Mouse (Mus musculus) hindbrain, embryonic 11.5 days (tissue): Measurements from ENCODE around the gene Srsf4. TPM values are rescaled to one million over a fixed set of nuclear protein-coding genes. Genes with fewer than 3 reads are reported as not detected.

Experiments
- ATAC-seq: fragments of 200-750 bp; cut with Nextera tagmentation; 2 replicates; pipeline ENCODE4 v1.8.0; 2017; ENCODE audit warnings: mild to moderate bottlenecking, moderate TSS enrichment, moderate library complexity; ENCODE audit not compliant: low FRiP score
- DNase-seq: peaks from one replicate; pipeline ENCODE4 v3.0.0-alpha.2; 2015; ENCODE audit warnings: low spot score
- H3K27ac ChIP-seq: fragments of 300-500 bp; sonication (generic); 2 replicates; pipeline ENCODE4 v1.5.1; 2014; ENCODE audit warnings: mild to moderate bottlenecking, low read depth, low read length
- H3K27me3 ChIP-seq: fragments of 300-500 bp; sonication (generic); 2 replicates; pipeline ENCODE4 v1.6.1; 2014; ENCODE audit warnings: mild to moderate bottlenecking, low read length, moderate library complexity, mixed read lengths; ENCODE audit not compliant: control insufficient read depth, insufficient read depth
- H3K36me3 ChIP-seq: fragments of 300-500 bp; sonication (generic); 2 replicates; pipeline ENCODE4 v1.6.1; 2014; ENCODE audit warnings: mild to moderate bottlenecking, low read length, moderate library complexity, mixed read lengths; ENCODE audit not compliant: control insufficient read depth, insufficient read depth
- H3K4me1 ChIP-seq: fragments of 300-500 bp; sonication (generic); replicated peaks from 2 replicates; pipeline ENCODE4 v1.6.1; 2014; ENCODE audit warnings: low read length, mixed read lengths; ENCODE audit not compliant: control insufficient read depth, insufficient read depth
- H3K4me2 ChIP-seq: fragments of 300-500 bp; sonication (generic); replicated peaks from 2 replicates; pipeline ENCODE4 v1.6.1; 2014; ENCODE audit warnings: mild to moderate bottlenecking, low read depth, low read length
- H3K4me3 ChIP-seq: fragments of 300-500 bp; sonication (generic); 2 replicates; pipeline ENCODE4 v1.5.1; 2014; ENCODE audit warnings: low read depth, low read length
- H3K9ac ChIP-seq: fragments of 300-500 bp; sonication (generic); 2 replicates; pipeline ENCODE4 v1.6.1; 2014; ENCODE audit warnings: low read depth, low read length
- H3K9me3 ChIP-seq: fragments of 300-500 bp; sonication (generic); 2 replicates; pipeline ENCODE4 v1.6.1; 2016; ENCODE audit warnings: low read length; ENCODE audit not compliant: control insufficient read depth
- WGBS: fragments of 180-500 bp; shearing (Covaris S2); extraction: QIAGEN DNeasy Blood & Tissue Kit; methylation state at CpG from one replicate; pipeline ENCODE4 v1.1.7; 2014; 5-methylcytosine and 5-hydroxymethylcytosine counted together
- polyA plus RNA-seq: library from polyadenylated mRNA; unstranded; fragments of >200 nt; fragmentation: Nextera tagmentation; extraction: Ambion mirVana; gene quantifications from 2 replicates; pipeline ENCODE4 v1.2.1, GENCODE M21; 2014

Srsf4 gene
- polyA plus RNA-seq, 1 experiment from 2014 or later: 128 TPM

DNA sequence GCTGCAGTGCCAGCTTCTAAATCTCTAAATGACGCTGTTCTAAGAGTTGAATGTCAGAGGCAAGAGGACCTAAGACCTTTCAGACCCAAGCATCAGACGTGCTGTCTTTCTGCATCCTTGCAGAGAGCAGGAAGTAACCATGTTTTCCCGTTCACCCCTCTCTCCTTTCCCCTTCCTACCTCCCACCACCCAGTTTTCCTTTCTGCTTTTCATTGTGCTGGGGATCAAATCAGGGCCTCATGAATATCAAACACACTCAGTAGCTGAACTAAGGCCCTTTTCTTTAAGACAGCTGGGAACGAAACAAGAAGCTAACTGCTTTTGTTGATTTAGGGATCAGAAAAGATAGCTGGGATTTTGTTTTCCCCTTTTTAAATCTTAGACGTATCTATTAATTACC lies 76.5 kb downstream of the Srsf4 start:
- DNase-seq: no peak
- no peaks in the 10 kb centered on the region; the same call in 1 of the 2 replicates for H3K4me1 ChIP-seq
- no peak overlapping the region for H3K27ac ChIP-seq
- no peaks in the 10 kb centered on the region for H3K9me3 ChIP-seq
- WGBS: 45% methylated on average over 5 of the region's 5 CpGs
- ATAC-seq: no peak
- no peak overlapping the region for H3K9ac ChIP-seq
- no peaks in the 10 kb centered on the region for H3K36me3 ChIP-seq
- no peak overlapping the region for H3K4me3 ChIP-seq
- H3K27me3 ChIP-seq: no peaks in the 10 kb centered on the region
- H3K4me2 ChIP-seq: no peak overlapping the region

DNA sequence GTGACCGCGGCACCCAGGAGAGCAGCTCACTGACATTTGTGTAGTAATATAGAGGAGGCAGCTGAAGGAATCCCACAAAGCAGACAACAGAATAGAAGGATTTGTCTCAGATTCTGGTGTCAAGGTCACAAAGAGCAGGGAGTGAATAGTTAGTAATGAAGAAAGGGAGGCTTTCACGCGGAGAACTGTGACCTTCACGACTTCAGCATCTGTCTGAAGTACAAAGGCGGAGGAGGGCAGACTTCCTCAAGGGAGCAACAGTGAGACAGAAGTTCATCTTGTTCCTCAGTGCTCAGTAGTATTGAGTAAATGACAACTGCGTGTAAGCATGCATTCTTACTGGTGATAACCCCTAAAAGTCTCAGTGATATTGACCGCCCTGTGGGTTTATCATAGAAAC lies 77.2 kb downstream of the Srsf4 start:
- WGBS: 48% methylated on average over 8 of the region's 8 CpGs
- H3K27me3 ChIP-seq: no peaks in the 10 kb centered on the region
- 0 out of 2 replicates have a peak, but pooled peaks cover 3% of the 10 kb centered on the region for H3K36me3 ChIP-seq
- no peaks in the 10 kb centered on the region for H3K9me3 ChIP-seq
- H3K4me3 ChIP-seq: no peak overlapping the region
- ATAC-seq (no peak), DNase-seq (peak; percentile 18)
- H3K9ac ChIP-seq: no peak overlapping the region
- no peak overlapping the region for H3K27ac ChIP-seq
- no peaks in the 10 kb centered on the region; the same call in 1 of the 2 replicates for H3K4me1 ChIP-seq
- H3K4me2 ChIP-seq: no peak overlapping the region

Other genes starting within 250 kb of the Srsf4 start
- 11.4 and 13.2 TPM in 2 replicates for gene Ptpru, start 35.3 kb upstream of the Srsf4 start, polyA plus RNA-seq
- 44.2 and 45.6 TPM in 2 replicates for gene Mecr, start 30.1 kb upstream of the Srsf4 start, polyA plus RNA-seq
- 0.60 and 0.67 TPM in 2 replicates for gene Tmem200b, start 48.2 kb downstream of the Srsf4 start, polyA plus RNA-seq
- gene Gm10300, start 201.1 kb downstream of the Srsf4 start, polyA plus RNA-seq: 0.06 and 0.08 TPM in 2 replicates
- 208 and 223 TPM in 2 replicates for gene Epb41, start 201.7 kb downstream of the Srsf4 start, polyA plus RNA-seq